Mouse (Mus musculus) right cerebral cortex, postnatal 10 days (tissue): ENCODE data around the gene Gm6899.
A peak's percentile ranks its signal among the peaks of the same experiment; 100 is the strongest.

ENCODE experiments used
- DNase-seq, 2 experiments: peaks; one replicate each; pipeline ENCODE4 v3.0.0; 2021; ENCODE audit warnings: low spot score in 2 of 2

The Gm6899 gene

DNA sequence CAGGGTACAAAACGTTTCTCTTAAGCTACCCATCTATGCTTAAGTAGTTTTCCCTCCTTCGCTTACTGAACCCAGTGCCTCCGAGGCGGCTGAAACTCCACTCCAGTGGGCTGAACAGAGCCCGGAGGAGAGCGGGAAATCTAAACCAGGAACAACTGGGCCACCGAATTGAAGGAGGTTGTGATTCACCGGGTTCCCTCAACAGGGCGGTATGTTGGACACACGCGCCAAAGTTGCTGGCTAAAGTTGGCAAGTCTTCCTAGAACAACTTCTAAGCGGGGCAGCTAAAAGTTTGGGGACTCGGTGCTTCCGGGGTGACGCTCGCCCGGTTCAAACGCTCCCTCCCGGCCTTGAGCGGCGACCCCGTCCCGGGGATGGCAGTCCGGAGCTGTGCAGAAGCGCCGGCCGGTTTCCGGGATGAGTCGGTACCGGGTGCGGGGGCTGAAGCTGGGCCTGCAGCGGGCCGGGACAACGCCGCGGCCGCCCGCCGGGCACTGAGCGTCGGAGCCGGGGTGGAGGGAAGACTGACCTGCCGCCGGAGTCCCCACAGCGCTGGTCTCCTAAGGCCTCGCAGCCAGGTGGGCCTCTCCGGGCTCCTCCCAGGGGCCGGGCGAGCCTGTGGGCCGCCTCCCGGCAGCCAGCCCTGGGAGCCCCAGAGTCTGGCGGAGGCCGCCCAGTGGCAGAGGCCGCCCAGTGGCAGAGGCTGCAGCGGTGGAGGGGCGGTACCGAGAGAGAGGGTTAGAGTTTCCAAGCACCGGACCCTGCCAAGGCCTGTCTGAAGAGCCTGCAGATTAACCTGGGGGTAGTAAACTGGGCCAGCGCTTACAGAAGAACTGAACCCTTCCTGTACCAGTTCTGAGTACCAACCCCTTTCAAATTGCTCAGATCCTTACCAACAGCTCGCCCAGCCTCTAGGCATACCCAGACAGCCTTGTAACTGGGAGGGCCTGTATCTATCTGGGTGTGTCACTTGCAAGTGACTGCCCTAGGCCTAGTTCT, at the start of gene Gm6899, which contains the start of gene Vrk2:
Gm6899 (plus strand) TSS at position 181 of the 999 bp plus-strand sequence.
Vrk2 (minus strand) TSS at position 939 of the 999 bp plus-strand sequence.
- peak; percentile 52 to 64 for DNase-seq

DNA sequence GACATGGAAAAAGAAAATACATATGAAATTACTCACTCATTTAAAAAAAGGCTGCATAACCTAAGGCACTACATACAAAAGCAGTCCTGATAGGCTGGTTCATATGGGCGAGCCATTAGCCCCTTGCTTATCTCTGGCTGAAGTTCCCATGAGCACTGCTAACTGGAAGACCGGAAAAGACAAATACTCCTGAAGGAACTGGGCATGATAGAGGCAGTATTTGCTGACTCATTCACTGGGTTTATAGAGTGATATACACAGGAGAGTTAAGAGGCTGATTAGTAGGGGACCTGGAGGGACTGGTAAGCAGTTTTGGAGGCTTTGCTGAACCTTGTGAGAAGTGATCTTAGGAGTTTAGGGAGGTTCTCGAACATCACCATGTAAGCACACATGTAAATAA, 41.5 kb upstream of the Gm6899 start:
- no peak for DNase-seq

DNA sequence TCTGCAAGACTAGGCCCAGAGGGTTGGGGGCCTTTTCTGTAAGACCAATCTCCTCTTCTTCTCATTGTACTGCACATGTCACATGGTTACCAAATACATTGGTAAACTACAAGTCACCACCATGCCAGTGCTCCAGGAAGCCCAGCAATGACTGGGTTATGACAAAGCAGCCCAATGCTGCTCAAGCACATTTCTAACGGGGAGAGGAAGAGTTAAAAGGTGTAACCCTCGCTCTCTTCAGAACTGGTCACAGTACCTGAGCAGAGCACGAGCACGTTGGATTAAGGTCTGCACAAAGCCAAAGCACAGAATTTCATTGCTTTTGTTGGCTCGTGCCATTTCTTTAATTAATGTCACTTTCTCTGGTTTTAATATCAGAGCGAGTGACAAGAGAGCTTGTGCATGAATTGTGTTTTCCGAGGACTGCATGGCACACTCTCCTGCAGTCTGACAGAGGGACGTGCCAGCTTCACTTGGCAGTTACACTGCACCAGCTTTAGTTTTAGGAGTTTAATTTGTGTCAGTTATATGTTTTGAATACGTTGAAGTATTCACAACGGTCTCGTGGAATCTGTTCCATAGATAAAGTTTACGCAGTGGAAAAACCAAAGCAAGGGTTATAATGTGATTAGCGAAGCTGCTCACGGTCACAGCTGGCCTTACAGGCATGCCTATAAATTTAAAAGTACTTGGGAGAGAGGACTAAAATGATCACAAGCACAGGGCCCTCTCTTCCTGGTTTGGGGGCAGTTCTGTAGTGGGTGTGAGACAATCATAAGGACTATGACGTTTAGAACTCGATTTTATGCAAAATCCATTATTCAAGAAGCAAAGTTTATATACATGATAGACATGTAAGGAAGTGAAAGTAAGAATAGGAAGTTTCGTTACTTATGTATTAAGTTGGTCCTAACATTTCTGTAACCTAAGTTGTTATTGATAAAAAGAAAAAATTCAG, 7.4 kb upstream of the Gm6899 start:
- DNase-seq, result peak in 1 of 2 experiments; percentile 44

DNA sequence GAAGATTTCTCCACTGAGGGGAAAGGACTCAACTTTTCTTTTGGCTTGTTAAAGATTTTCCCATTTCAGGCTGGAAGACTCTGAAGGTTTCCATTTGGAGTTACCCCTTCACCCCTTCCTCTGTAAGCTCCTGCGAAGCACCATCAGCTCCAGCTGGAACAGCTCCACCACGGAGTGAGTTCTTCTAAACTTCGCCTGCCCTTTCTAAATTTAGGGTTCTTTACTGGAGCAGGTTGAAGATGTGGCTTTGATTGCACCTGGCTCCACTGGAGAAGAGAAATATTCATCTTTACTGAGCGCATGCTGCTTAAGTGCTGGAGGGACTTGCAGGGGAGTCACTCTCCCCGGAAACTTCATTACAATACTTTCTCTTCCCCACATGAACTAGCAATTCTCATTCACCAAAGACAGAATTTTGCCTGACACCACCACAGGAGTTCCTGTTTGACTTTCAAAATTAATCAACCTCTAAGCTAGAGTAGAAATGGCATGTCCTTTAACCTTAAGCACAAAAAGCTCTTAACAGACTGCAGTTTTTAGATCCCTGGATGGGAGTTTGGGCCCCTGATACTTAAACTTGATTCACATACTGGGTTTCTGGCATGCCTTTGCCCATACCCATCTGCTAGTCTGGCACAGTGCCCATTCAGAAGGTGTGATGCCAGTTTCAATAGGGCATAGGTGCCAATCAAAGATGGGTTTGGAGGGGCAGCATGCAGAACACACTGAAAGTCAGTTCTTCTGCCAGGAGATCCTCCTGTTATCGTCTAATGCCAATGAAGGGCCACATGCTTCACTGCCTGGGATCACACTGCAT, 6.5 kb upstream of the Gm6899 start:
- DNase-seq, result no peak

DNA sequence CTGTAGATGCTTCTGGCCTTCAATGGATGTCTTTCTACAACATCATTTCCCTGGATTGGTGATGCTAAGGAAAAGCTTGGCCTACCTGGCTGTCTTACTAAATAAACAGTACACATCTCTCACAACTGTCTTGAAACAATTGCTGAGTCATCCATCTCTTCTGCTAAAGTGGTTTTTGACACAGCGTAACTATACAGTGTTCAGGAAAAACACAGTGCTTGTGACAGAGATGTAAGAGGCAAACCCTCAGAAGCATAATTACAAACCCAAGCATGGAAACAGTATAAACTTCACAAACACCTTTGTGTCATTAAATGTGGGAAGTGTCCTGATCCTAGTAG, 5.9 kb upstream of the Gm6899 start:
- no peak for DNase-seq

DNA sequence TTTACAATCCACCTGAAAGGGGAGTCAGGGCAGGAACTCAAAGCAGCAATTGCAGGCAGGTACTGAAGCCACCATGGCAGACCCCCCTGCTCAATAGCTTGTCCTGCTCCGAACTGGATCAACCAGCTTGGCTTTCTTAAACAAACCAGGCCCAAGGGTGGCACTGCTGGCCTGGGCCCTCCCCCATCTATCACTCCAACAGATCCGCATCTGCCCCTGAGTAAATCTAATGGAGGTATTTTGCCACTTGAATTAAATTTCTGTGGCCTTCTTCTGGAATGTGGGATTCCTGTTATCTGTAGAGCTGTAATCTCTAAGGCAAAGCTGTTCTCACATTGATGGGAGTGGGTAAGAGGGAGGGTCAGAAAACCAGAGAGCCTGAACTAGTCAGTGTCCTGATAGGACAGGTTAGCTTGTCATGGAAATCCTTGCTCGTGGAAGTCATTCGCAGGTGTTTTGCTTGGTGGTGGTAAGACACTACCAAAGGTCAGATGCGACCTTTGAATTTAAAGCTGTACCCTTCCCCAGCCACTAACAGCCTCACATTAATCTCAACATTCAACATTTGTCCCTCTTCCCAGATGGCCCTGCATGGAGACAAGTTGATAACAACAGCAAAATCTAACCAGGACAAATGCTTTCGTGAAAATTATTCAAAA, 517 bp upstream of the Gm6899 start:
- DNase-seq, result no peak

DNA sequence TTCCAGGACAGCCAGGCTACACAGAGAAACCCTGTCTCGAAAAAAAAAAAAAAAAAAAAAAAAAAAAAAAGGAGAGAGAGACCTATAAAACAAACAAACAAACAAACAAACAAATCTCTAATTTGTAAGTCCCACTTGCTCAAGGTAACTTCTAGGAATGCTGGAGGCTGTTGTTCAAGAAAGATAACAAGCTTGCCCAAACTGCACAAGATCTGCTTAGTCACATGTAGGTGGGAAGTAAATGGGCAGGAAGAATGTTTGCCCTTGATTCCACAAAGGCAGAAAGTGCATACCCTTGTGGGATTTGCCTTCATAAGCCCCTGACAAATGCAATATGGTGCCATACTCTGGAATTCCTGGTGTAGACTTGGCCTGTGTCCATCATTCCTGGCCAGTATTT, 1.4 kb downstream of the Gm6899 start:
- no peak for DNase-seq

DNA sequence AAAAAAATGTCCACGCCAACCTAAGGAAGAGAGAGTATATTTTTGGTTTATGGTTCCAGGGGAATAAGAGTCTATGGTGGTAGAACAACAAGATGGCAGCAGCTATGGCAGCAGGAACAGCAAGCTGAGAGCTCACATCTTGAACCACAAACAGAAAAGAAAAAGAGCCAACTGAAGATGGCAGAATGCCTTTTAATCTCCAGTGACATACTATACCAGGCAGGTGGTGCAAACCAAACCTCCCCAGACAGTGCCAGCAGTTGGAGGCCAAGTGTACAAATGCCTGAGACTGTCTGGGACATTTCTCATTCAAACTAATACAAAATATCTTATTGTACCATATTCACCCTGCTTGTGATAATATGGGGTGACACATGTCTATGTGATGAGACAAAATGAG, 3.1 kb downstream of the Gm6899 start:
- DNase-seq, result no peak

DNA sequence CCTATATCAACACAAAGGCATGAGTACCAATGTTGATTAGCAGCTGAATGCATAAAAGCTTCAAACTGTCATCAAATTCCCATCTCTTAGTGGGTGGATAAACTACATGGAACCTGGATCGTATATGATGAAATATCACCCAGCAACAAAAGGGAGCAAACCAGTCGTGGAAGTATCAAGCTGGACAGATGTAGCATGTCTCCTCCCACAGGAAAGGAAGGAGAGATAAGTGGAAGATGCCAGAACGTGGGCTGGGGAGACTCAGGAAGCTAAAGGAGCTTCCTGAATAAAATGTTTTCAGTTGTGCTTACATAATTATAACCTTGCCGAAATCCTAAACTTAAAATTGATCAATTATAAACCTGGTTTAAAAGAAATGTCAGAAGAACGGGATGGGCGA, 4.1 kb downstream of the Gm6899 start:
- DNase-seq, result no peak

DNA sequence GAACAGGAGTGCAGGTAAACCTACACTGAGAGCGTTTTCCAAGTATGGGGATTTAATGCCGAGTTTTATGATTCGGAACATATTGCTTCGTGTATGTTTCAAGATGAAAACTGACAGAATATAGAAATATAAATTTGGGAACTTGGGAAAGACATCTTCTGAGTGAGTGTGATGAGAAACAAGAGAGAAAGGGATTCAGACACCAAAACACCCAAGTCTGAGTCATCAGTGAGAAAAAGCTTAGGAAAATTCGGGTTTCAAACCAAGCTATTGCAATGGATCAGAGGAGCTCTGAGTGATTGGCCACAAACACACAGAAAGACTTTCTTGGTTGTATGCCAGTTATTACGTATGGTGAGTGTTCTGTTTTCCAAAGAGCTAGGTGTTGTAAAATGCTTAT, 4.7 kb downstream of the Gm6899 start:
- DNase-seq, result no peak

DNA sequence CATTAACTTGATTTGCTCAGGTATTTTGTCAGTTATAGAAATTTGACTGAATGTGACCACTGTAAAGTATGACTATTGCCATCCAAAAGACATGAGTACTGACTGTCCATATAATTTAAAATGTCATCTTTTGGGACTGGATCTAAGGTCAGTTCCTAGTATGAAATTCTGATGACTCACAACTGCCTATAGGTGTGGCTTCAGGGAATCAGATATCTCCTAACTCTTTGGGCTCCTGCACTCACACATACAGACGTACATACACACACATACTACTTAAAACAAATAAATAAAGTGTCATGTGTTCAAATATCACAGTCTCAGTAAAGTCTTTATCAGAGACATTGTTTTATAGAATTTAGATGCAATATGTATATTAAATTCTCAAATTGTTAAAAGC, 5.8 kb downstream of the Gm6899 start:
- DNase-seq, result no peak

DNA sequence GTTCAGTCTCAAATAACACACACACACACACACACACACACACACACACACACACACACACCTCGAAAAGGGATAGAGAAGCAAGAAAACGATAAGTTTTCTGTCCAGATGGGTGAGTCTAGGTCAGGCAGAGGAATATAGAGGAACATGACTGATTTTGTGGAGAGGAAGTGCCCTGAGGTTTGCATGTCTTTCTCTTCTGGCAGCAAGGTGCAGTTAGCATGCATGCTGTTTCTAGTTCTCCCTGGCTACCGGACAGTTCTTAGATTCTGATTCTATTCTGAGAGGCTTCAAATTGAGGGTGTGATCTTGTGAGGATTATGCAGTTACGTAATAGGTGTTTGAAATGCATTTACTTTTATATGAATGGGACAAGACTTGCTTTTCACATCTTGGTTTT, 7.7 kb downstream of the Gm6899 start:
- no peak for DNase-seq

DNA sequence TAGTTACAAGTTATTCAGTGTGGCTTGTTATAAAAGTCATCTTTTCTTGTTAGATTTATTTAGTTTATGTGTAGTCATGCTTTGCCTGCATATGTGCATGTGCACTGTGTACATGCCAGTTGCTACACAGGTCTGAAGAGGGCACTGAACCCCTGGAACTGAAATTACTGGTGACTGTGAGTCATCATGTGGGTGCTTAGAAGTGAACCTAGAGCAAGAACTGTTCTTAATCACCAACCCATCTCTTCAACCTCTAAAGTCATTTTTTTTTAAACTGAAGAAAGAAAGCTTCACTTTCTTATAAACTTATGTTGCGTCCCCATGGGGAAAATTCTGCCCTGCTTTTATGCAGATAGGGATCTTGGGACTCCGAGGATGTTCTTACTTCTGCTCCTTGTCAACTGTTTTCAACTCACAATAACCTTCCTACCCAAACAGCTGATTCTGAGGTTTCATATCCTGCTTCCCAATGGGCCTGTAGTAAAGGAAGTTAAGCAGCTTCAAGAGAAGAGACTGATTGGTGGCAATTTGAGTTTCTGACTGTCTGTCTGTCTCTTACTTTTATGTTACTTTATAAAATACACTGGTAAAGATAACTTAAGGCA, 8.6 kb downstream of the Gm6899 start:
- DNase-seq, result no peak

DNA sequence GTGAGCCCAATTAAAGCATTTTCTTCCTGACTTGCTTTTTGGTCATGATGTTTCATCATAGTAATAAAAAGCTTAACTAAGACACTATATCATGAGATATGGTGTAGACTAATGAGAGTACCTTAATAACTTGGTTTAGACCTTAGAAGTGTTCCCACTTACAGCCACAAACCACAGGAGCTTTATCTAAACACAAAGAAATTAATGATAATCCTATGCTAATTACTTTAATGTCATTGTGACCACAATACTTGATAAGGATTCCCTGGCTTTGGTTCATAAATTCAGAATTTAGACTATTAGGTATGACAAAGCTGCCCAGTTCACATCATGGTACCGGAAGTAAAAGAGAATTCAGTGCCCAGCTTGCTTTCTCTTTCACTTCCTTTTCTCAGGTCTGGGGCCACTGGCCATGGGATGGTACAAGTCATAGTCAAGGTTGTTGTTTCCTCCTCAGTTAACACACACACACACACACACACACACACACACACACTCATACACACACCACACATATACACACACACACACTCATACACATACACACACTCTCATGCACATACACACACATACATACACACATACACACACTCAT, 11.1 kb downstream of the Gm6899 start:
- DNase-seq, result no peak

DNA sequence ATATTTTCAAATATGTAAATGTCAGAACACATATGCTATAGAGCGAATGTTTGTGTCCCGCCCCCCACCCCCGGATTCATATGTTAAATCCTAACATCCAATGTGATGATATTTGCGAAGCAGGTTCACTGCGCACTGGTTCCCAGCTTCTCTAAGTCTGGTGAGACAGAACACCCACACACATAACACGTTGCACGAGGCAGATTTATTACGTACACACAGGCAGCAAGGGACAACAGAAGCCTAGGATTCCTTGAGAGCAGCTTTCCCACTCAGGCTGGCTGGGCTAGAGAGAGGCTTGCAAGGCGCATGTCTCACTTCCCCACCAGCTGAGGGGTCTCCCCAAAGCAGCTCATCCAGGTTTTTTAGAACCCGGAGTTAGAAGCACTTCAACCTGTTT, 15.8 kb downstream of the Gm6899 start:
- peak; percentile 57 to 84 for DNase-seq

DNA sequence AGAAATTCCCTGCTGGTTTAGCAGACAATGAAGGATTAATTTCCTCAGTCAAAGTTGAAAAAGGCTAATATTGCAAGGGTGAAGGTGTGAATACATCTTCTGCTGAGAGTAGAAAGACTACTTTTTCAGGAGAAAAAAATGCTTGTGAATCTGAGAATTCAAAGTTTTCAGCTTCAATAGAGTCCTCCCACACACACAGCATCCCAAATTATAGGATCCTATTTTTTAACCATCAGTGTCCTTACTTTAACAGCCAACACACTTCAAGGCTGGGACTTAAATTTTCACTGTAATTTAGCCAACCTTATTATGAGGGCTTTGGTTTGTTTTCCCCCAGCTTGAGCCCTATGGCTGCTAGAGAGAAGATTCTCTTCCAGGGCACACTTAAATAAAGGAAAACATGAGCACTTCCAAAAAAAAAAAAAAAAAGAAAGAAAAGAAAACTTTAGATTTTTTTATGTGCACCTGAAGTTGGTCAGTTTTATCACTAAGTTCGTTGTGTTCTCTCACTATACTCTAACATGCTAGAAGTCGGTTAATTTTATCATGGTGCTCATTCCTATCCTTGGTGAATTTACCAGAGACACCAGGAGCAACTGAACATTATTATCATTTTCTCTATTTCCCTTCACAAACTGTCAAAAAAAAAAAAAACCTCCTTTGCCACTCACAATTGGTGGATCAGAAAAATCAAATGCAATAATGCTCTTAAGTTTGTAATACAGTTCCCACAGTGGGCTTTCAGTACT, 25.6 kb downstream of the Gm6899 start:
- no peak for DNase-seq

DNA sequence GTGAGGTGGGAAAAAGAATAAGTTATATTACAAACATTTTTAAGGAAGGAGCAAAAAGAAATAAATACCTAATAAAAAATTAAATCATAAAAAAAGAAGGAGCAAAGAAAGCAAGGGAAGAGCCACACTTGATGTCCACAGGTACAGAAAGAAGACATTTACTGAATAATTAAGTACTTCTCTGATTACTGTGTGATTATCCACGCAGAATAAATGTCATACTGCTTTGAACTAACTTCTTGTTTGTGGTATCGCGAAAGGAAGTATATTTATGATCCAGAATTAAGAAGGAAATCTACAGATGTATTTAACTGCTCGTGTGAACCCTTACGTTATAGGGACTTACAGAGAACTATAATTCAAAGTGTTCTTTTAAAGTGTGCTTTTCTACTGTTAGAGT, 29.7 kb downstream of the Gm6899 start:
- DNase-seq, result no peak

DNA sequence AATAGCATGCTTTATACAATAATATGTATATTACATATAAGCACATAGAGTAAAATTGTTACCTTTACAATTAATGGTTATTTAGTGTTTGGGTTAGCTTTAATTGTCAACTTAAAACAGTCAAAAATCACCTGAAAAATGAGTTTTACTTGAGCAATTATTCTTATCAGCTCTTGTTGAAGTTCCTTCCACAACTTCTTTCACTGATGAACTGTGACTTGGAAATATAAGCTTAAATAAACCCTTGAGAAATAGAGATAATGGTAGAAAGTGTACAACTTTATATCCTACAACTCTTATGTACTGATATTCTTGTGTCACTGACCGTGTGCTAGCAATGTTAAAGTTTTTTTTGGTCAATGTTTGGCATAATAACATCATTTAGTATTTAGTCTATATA, 43.2 kb downstream of the Gm6899 start:
- no peak for DNase-seq

DNA sequence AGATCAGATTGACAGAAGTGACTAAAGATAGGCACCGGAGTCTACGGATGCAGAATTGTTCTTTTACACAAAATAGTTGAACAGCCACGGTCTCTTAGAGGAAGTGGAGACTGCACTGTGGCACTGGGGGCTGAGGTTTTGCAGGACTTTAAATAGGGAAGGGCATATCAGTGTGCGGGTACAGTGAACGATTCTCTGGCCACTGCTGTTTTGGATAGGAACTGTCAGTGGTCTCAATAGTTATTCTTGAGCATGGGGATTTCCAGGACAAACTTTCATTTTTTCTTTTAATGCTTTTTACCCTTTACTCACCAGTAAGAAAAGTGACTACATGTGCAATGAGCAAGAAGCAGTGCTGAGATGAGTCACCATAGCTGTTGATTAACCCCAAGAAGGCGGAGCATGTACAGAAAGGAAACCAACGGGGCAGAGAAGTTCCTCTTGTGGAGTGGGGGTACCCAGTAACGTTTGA, 47.3 kb downstream of the Gm6899 start:
- no peak for DNase-seq
